Mouse (Mus musculus) lung, postnatal 25 days (tissue): ENCODE results near the gene Crebrf.

Experiments
- DNase-seq: peaks from one replicate; pipeline ENCODE4 v3.0.0; 2022; ENCODE audit warnings: low spot score

The Crebrf gene

GRCm38 (mm10) chr17:26715271-26715758 is at the start of gene Crebrf:
TSS of gene Crebrf (plus strand) at chr17:26715650.
- peak; percentile 99 for DNase-seq

DNA sequence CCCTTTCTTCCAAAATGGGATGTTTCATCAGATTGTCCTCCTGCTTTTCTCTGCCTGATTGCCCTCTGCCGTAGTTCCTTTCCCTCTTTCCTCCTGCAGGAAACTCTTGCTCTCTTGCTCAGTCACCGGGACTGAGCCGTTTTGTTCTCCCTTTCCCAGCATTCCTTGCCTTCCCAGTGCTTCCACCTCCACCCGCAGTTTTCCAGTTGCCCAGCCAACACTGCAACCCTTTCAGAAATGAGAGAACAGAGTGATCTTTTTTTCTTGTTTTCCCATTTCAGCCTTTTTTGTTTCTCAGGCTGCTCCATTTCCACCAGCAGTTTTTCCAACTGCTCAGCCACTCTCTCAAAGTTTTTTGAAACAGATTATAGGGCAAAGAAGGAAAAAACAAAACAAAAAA is 44.2 kb upstream of the Crebrf start:
- DNase-seq: no peak

DNA sequence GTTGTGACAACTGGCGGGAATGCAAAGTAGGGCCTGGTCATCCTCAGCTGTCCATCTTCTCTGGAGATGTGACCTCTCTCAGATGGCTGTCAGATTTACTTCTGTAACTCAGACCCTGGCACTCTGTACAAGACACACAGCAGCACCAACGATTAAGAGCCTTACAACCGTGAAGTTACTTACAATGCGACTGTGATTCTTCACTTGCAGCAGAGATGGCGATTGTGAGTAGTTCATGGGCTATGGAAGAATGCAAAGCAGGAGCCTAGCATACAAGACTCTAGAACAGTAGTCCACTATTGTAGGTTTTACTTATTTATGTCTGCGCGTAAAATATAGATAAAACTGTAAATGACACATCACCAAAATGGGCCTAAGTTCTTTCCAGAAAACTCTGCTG is 39.6 kb upstream of the Crebrf start:
- no peak for DNase-seq

DNA sequence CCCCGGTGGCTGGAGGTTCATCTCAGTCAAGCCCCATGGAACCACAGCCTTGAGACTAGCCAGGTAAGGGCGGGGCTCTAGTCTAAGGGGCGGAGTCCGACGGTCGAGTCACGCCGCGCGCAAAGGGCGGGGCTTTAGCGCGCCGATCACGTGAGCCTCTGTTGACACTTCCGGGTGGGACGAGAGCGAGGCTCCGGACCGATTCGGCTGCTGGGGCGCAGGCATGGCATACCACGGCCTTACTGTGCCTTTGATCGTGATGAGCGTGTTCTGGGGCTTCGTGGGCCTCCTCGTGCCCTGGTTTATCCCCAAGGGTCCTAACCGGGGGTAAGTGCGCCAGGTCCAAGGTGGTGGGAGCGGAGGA is 39.2 kb upstream of the Crebrf start:
- peak; percentile 91 for DNase-seq

- peak; percentile 72 for DNase-seq
Observed at GRCm38 (mm10) chr17:26676616-26677376, 38.7 kb upstream of the Crebrf start.

DNA sequence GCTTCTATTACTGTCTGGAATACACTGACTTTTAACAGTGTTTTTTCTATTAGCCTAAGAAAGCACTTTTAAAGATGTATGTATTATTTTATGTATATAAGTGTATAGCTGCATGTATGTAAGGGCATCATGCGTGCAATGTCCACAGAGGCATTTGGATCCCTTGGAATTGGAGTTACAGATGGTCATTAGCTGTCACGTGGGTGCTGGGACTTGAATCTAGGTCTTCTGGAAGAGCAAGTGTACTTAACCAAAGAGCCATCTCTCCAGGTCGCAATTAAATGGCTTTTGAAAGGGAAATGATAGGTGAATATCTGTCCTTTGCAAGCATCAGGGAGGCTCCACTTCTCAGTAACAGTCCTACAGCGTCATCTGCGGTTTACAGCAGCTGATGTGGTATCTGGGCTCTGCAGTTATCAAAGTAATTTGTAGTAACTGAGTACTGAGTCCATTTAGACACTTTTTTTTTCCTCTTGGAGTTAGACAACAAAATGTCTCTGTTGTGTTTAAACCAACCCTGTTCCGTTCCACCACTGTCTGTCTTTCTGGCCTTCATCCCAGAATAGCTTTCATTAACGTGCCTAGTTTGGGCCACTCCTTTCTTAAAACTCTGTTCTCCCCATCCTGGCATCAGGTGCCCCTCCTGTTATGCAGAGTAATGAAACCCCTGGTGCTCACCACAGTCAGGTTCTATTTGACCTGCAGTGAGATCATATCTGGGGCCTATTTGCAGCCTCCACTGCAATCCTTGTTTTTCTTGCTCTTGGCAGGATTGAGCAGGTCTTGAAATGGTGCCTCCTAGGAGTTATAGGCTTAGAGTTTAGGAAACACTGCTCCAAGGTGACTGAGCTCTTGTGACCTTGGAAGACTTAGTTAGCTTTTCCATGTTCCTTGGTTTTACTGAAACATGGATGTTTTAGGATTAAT is 37.5 kb upstream of the Crebrf start:
- no peak for DNase-seq

DNA sequence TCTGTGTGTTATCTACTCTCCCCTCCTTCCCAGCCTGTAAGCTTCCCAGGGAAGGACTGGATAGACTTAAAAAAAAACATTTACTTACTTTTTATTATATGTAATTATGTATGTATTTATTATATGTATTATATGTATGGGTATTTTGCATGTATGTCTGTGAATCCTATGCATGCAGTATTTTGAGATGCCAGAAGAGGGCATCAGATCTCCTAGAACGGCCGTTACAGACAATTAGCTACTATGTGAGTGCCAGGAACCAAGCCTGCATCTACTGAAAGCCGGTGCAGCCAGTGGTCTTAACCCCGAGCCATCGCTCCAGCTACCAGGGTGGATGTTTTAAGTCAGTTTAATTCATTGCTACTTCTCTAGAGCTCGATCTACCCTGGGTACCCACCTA is 34.2 kb upstream of the Crebrf start:
- no peak for DNase-seq

DNA sequence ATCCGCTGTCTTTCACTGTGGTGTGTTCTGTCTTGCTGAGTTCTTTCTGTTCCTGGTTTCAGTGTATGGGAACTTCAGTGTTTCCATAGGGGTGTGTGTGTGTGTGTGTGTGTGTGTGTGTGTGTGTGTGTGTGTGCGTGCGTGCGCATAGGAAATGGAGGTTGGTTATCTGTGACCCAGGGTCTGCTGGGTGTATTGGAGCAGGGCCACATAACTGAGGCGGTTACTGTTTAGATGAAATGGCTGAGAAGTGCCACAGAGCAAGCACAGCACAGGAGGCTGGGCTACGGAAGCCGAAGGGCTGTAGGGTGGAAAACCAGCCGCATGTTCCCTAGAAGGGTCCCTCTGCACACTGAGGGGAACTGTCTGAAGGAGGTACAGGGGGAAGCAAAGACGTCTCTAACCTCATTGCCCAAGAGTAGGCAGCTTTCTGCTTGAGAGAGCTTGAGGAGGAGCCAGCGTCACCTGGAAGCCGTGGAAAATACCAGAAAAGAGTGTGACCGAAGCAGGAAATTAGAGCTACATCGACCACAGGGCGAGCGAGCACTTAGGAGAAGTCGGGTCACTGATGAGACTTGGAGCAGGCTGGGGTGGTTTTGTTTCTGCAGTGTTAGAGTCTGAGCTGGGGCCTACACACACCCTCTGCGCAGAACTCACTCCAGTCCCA is 29.0 kb upstream of the Crebrf start:
- DNase-seq: no peak

DNA sequence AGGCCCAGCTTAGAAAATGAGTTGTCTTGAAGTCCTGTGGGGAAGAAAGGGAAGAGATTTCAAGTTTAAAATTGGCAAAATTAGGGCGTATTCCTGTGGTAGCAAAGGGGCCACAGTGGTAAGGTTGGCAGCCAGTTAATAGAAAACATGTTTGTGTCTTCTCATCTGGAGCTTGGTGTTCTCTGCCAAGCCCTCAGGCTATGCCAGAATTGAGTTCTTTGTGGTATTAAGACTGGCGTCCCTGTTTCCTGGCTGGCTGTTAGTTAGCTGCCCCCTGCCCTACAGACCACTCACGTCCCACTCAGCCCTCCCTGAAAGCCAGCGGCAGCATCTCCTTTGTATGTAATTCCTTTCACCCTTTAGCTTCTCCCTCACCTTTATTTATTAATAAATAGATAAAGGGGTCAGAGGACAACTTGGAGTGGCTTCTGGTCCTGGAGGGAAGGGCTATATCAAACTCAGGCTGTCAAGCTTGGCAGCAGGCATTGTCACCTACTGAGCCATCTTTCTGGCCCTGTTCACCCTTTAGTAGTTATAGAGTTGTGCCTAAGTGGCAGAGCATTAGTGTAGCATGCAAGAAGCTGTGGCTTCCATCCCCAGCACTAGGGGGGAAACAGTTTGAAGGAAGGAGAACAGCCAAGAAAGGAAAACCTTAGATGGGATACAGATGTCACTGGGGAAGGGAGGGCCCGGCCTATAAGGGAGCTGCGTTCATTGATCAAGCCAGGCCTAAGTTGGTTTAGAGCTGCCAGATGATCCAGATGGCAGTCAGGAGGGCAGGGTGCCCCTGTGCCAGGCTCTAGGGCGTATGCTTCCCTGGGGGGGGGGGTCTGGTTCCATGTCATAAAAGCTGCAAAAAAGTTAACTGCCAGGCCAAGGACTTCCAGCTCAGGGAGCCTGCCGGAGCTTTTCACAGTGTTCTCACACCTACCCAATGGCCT is 26.4 kb upstream of the Crebrf start:
- no peak for DNase-seq

GRCm38 (mm10) chr17:26689810-26690209 is 25.6 kb upstream of the Crebrf start:
- no peak for DNase-seq

DNA sequence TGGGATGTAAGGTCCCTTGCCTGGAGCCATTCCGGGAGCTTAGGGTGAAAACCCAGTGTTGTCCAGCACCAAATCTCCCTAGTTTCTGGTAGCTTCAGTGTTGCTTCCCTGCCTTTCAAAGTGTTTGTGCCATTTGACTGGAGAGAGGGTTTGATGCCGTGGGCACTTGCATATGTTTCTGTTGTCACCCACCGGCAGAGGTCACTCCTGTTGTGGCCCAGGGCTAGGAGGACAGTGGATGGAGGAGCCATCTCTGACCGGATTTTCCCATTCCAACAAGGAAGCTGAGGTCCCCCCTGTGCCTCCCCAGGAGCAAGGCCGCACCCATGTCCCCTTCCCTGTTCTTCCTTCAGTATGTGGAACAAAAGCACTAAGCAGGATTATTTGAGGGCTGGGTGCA is 25.2 kb upstream of the Crebrf start:
- DNase-seq: no peak

DNA sequence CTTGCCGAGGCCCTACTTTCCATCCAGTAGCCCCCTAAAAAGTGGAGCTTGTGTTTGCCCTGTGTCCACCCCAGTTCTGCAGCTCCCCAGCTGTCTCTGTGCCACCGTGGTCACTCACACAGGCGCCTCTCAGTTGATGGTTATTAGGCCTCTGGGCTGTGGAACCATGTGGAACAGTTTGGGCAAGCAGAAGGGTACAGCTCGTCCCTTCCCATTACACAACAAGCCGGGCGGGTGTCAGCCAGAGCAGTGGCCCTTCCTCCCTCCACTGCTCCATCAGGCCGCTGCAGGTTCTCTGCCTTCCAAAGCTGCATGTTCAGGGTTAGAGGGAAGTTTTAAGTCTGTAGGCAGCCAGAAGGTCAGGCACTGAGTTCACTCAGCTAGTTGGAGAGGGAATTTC is 24.3 kb upstream of the Crebrf start:
- DNase-seq: peak; percentile 45

- no peak for DNase-seq
Observed at GRCm38 (mm10) chr17:26693424-26693823, 22.0 kb upstream of the Crebrf start.

- DNase-seq: no peak
Observed at GRCm38 (mm10) chr17:26694171-26694570, 21.3 kb upstream of the Crebrf start.

- no peak for DNase-seq
Observed at GRCm38 (mm10) chr17:26695193-26695592, 20.3 kb upstream of the Crebrf start.

DNA sequence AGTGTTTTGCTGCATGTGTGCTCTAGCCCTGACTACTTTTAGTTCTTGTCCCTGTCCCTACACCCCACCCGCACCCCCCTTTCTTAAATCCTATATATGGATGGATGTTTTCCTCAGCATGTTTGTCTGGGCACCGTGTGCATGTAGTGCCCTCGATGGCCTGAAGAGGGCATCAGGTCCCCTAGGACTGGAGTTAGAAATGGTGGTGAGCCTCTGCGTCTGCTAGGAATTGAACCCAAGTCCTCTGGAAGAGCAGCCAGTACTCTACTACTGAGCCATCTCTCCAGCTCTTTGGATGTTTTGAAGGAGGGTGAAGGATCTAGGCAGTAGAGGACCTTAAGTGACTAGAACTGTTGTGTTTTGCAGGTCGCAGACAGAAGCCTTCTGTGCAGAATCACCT is 16.6 kb upstream of the Crebrf start:
- DNase-seq: no peak

- peak; percentile 91 for DNase-seq
Observed at GRCm38 (mm10) chr17:26699819-26700616, 15.4 kb upstream of the Crebrf start.

DNA sequence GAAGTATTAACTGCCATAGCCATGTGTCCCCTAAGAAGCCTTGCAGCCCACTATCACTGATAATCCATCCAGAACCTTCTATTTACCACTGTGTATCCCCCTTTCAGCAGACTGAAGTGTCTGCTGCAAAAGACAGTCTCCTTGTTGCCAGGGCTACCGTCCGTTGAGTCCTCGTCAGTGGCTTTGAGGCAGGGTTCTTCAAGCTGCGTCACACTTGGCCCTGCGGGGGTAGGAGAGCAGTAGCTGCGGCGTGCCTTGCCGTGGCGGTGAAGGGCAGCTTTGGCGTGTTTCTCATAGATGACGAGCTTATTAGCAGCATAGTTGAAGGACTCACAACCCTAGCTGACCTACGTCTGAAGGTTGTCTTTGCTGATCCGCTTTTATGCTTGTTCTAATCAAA is 13.9 kb upstream of the Crebrf start:
- no peak for DNase-seq

GRCm38 (mm10) chr17:26702621-26703020 is 12.8 kb upstream of the Crebrf start:
- no peak for DNase-seq

- no peak for DNase-seq
Observed at GRCm38 (mm10) chr17:26703671-26704070, 11.8 kb upstream of the Crebrf start.
